Mouse (Mus musculus) embryo, embryonic 11 days (tissue): Measurements from ENCODE around the gene Cyp2d9.
"Not testable (repeated sequence)": the region's sequence is repeated elsewhere in the genome, so short reads cannot be mapped to it uniquely, and the experiment has no call there.

Experiments
- DNase-seq: peaks from one replicate; pipeline ENCODE4 v3.0.0-alpha.2; 2015

Cyp2d9 gene

DNA sequence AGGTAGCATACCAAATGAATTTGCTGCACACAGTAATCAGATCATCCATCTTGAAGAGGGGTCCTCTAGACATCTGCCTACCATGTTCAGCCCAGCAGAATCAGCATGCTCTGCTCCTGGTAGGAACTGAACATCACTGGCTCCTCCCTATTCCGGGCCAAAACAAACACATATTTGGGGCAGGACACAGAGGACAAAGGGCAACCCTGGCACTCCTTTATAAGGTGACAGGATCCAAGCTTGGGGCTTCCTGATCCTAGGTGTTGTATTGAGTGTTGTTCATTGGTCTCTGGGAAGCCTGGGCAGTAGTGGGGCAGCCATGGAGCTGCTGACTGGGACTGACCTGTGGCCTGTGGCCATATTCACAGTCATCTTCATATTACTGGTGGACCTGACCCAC, 18.9 kb downstream of the Cyp2d9 start:
- not testable (repeated sequence) for DNase-seq

- not testable (repeated sequence) for DNase-seq
Observed at GRCm38 (mm10) chr15:82453501-82453900, 20.3 kb downstream of the Cyp2d9 start.

DNA sequence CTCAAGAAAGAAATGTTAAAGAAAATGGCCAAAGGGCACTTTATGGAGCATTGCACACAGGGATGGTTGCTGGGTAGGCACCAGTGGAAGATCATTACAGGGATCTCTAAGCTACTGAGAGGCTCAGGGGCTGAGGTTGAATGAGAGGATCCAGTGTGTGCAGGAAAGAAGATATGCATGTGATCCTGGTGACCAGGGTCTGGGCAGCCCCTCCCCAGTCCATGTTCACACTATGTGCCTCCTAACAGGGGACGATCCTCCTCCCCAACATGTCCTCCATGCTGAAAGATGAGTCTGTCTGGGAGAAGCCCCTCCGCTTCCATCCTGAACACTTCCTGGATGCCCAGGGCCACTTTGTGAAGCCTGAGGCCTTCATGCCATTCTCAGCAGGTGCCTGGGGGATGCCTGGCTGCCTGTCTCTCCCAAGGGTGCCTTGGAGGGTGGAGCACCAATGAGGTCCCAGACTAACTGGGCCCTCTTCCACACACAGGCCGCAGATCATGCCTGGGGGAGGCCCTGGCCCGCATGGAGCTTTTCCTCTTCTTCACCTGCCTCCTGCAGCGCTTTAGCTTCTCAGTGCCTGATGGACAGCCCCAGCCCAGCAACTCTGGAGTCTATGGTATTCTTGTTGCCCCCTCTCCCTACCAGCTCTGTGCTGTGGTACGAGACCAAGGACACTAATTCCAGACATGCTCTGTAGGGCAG, 23.0 kb downstream of the Cyp2d9 start:
- not testable (repeated sequence) for DNase-seq

GRCm38 (mm10) chr15:82457064-82458021, 24.1 kb downstream of the Cyp2d9 start:
- no peak for DNase-seq

DNA sequence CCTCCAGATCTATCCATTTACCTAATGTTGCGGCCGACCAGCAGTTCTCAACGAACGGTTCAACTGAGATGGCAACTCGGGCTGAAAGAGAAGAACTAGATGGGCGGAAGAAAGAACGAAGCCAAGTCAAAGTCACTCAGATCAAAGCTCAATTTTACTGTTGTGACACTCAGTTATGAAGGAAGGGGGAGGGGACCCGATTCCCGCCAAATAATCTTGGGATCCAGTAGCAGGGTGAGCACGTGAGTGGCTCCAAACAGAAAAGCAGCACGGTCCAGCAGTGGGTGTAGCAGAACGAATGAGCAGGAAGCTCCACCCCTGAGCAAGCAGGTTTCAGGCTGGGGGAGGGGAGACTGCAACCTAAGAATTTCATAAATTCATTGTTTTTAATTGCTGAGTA, 26.0 kb downstream of the Cyp2d9 start:
- DNase-seq: not testable (repeated sequence)

- no peak for DNase-seq
Observed at GRCm38 (mm10) chr15:82464701-82465100, 31.5 kb downstream of the Cyp2d9 start.

DNA sequence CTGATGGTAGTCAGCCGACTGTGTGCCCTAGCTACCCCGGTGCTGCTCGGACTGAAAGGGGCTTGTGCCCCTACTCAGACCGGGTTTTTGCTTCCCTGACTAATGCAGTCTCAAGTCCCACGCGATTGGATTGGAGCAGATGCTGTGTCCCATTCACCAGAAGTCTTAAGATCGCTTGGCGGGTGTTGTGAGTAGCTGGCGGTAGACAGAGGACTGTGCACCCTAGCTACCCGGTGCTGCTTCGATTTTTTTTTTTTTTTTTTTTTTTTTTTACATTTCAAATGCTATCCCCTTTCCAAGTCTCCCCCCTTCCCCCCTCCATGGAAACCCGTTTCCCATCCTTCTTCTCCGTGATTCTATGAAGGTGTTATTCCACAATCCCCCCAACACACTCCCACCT, 61.0 kb downstream of the Cyp2d9 start:
- DNase-seq: not testable (repeated sequence)
